Mouse (Mus musculus): ENCODE measurements around the gene Dip2c.

Gene Dip2c

DNA sequence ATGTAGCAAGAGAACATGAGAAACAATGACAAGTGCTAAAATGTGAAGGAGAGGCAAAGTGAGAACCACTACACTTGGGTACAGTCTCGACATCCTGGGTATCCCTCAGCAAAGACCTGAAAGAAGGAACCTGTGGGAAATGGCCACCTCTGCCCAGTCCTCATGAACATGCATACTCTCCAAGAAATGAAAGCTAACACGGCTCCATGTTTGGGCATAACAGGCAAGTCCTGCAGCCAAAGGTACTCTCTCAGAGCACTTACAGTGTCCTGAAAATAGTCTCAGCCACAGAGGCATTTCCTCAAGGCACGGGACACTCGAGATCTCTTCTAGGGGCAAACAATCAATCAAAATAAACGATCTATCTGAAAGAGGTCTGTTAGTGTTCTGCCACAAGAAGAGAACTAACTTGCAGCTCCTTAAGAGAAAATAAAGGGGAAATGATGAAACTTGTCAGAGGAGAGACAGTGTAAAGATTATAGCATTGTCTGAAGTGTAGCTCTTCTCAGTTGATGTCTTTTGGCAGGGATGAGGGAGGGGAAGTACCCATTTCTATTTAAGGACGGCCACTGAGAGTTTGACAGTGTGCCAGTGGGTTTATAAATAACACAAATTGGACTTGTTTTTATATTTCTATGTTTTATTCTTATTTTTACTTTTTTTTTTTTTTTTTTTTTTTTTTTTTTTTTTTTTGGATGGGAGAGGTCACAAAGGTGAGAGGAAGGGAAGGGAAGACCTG is 228.0 kb downstream of the Dip2c start:
- DNase-seq (ENCODE audit: low spot score in 2 of 2): no peak

DNA sequence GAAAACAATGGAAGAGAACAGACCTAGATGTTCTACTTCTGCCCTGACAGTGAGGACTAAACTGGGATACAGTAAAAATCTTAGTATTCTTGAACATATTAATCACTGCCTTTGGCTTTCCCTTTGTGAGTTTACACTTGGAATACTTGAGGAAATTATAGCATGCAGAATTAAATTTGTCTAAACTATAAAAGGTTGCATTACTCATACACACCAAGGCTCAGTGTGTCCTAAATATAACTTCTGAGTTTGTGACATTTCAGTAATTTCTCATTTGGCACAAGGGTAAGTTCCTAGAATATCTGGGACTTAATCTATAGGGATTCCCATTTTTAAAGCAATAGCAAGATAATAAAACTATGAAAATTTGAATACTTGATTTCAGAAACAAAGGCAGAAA is 262.2 kb downstream of the Dip2c start:
- DNase-seq (ENCODE audit: low spot score in 2 of 2): no peak

DNA sequence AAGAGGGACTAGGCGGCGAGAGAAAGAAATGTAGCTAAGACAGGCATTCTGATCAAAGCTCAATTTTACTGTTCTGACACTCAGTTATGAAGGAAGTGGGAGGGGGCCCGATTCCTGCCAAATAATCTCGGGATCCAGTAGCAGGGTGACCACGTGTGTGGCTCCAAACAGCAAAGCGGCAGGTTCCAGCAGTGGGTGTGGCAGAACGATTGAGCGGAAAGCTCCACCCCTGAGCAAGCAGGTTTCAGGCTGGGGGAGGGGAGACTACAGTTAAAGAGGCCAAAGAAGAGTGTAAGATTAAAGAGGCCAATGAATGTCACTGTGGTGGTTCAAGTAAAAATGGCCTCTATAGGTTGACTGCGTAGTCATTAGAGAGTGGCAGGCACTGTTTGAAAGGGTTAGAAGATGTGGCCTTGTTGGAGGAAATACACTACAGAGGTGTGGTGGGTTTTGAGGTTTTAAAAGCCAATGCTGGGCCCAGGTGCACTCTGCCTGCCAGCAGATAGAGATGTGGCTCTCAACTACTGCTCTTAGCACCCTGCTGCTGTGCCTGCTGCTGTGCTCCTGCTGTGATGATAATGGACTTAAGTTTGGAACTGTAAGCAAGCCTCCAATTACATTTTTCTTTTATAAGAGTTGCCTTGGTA is 271.5 kb downstream of the Dip2c start:
- no peak for DNase-seq (ENCODE audit: low spot score in 2 of 2)

DNA sequence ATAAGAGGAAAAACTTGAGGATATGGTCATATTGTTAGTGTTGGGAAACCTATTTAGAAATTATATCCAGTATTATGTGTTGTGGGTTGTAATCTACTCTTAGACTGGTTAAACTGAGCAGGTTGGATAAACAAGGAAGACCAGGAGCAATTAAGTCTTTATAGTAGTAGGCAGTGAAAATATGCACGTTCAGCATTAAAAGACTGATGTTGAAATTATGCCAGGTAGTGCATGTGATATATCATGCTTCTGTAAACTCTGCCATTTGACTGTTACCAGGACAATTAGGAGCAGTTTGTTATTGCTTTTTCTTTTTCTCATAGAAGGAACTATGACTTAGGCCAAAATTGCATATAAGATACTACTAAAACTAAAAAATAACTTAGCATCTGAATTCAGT is 285.8 kb downstream of the Dip2c start:
- no peak for DNase-seq (ENCODE audit: low spot score in 2 of 2)

DNA sequence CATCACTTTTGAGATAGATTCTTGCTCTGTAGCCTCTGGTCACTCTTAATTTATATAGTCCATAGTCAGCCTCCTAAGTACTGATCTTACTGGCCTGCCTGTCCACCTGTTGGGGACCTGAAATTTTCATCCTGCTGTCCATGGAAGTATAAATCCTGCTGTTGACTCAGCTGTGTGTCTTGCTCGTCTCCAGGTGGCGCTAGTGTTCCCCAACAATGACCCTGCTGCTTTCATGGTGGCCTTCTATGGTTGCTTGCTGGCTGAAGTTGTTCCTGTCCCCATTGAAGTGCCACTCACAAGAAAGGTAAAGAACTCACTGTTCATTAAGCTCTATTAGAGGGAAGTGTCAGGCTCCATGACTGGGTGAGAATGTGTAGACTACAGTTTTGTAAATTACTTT is 286.6 kb downstream of the Dip2c start:
- peak; percentile 26 to 52 for DNase-seq (ENCODE audit: low spot score in 2 of 2)

DNA sequence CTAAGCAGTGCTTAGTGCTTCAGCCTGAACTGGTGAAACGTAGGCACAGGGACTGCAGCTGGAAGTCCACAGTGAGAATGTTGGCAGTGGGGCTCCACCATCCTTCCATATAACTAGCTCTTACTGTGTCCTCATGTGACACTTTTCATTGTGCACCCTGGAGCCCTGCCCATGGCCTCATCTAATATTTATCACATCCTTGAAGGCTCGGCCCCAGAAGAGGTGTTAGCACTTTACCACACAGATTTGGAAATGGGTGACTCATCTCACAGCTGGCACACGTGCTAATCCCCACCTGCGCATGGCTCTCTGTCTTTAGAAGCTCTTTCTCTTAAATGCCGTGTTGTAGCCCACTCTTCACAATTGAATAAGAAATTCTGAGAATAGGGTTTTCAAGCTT is 292.5 kb downstream of the Dip2c start:
- DNase-seq (ENCODE audit: low spot score in 2 of 2): no peak

DNA sequence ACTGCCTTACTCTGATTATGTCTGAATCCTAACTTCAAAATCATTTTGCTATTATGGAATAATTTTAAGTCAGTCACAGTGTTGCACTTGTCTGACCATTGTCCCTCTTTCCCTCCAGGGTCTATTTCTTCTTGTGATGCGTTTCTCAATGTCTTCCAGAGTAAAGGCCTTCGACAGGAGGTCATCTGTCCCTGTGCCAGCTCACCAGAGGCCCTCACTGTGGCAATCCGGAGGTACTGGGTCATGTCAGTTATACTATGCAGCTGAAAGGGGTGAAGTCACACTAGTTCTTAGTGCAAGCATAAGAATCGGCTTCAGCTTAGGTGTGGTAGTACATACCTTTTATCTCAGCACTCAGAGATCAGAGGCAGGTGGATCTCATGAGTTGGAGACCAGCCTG is 300.4 kb downstream of the Dip2c start:
- DNase-seq (ENCODE audit: low spot score in 2 of 2): no peak

DNA sequence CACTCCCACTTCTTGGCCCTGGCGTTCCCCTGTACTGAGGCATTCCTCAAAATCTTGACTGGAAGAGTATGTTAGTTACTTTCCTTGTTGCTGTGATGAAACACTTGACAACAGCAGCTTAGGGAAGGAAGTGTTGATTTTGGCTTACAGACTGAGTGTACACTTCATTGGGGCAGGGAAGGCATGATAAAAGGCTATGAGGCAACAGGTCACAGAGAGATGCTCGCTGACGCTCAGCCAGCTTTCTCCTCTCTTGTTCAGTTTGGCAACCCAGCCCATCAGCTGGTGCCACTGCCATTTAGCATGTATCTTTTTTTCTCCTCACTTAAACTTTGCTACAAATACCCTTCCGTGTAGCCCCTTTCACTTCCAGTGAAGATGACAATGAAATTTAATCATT is 302.1 kb downstream of the Dip2c start:
- DNase-seq (ENCODE audit: low spot score in 2 of 2): no peak

DNA sequence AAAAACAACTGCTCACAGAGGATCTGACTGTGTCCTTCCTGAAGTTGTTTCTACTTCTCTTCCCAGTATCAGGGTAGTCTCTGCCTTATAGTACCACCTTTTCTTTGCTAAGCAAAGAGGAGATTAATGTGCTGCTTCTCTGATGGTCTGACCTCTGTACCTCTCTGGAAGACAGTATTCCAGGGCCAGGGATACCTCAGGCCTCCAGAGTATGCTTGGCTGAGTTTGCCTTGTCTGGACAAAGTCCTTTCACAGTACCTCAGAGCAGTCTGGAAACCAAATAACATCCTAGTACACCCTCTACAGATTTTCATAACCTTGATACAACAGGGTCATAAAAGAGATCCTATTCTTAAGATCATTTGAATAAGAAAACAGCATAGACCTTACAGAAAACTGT is 305.5 kb downstream of the Dip2c start:
- no peak for DNase-seq (ENCODE audit: low spot score in 2 of 2)

DNA sequence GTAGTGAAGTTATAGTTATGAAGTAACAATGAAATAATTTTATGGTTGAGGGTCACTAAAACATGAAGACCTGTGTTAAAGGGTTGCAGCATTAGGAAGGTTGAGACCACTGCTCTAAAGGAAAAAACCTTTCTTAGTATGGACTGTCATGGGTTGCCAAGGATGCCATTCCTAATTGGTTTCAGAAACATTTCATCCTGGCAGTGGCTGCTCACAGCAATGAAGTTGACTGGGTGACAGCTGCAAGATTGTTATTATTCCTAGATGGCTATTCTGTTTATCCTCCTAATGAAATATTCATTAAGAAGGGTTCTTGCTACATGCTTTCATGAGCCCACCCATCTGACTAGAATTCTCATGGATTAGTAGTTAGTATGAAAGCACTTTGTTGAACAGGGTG is 307.3 kb downstream of the Dip2c start:
- no peak for DNase-seq (ENCODE audit: low spot score in 2 of 2)

DNA sequence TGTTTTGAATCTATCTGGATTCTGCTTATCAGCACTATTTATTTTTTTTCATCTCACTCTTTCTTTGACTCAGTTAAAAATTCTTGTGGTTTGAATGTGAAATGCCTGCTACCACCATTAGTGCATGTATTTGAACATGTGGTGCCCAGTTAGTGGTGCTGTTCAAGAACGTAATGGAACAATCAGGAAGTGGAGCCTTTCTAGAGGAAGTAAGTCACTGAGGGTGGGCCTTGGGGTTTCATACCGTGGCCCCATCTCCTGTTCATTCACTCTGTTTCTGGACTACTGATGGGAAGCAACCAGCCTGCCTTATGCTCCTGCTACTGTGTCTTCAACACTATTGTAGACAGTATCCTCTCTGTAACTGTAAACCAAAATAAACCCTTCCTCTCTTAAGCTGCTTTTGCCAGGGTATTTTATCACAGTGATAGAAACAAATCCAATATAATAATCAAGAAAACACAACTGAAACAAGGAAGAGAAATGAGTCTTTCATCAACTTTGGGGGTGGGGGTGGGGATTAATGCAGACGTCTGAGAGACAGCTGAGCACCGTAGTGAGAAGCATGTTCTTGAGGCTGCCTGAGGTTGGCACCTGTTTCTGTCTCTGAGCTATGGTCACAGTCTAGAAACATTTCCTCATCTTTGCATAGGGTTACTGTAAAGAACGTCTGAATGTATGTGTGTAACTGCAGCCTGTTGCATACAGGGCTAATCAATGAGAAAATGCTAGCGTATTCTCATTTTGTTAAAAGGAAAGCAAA is 323.2 kb downstream of the Dip2c start:
- no peak for DNase-seq (ENCODE audit: low spot score in 2 of 2)

DNA sequence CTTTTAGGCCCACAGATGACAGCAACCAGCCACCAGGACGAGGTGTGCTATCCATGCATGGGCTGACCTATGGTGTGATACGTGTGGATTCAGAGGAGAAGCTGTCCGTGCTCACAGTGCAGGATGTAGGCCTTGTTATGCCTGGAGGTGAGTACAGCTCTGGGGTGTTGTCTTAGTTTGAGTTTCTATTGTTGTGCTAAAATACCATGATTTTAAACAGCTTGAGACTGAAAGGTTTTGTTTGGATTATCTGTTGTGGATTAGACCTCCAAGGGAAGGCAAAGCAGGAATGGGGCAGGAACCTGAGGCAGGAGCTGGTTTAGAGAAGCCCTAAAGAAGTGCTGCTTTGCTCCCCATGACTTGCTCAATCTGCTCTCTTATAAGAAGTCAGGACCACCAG is 325.0 kb downstream of the Dip2c start:
- no peak for DNase-seq (ENCODE audit: low spot score in 2 of 2)

DNA sequence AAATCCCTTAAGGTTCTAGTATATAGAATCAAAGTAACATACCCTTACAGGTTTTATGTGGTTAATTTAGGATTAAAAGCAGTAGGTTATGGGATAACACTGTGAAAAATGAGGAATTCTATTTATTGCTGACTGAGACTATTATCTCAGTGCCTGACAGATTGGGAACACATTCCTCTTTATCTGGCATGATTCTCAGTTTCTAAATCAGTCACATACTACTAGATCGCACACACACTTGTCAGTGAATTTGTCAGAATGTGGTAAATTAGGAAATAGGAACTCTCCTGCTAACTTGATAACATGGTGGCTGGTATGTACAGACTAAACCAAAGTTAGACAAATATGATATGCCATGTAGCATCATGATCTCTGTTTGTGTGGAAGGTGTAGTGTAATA is 334.9 kb downstream of the Dip2c start:
- no peak for DNase-seq (ENCODE audit: low spot score in 2 of 2)

DNA sequence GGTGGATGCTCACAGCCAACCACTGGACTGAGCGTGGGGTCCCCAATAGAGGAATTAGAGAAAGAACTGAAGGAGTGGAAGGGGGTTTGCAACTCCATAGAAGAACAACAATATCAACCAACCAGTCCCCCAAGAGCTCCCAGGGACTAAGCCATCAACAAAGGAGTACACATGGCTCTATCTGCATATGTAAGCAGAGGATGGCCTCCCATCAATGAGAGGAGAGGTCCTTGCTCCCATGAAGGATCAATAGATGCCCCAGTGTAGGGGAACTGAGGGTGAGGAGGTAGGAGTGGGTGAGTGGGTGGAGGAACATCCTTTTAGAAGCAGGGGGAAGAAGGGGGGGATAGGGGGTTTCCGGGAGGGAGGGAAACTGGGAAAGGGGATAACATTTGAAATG is 356.4 kb downstream of the Dip2c start:
- no peak for DNase-seq (ENCODE audit: low spot score in 2 of 2)

DNA sequence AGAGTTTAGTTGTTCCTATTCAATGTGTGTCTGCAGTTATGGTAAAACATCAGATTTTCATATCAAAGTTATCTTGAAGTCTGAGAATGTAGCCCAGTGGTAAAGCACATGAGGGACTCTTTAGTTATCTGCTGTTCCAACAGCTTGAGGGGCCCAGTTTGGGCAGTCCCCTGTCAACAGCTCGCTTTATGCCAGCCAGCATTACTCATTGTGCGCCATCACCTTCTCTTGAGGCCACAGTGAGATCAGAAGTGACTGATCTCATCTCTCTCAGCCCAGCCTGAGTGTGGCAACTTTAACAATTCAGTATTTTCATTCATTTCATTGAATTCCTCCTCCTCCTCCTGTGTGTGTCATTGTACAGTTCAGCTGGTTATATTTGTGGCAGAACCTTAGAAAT is 359.6 kb downstream of the Dip2c start:
- DNase-seq (ENCODE audit: low spot score in 2 of 2): no peak

DNA sequence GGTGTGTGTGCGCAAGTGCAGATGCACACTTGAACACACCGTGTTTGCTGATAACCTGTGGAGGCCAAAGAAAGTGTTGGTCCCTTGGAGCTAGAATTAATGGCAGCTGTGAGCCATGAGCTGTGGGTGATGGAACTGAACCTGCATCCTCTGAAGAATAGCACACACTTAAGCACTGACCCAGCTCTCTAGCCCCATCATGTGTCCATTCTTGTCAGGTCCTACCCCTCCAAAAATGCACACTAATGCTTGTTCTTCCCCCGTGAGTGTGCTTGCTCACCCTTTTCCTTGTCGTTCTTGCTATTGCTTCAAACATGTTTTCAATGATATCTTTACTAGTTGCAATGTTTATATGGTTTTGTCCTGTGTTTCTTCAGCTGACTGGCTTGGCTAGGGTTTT is 360.2 kb downstream of the Dip2c start:
- peak; percentile 3 to 12 for DNase-seq (ENCODE audit: low spot score in 2 of 2)

DNA sequence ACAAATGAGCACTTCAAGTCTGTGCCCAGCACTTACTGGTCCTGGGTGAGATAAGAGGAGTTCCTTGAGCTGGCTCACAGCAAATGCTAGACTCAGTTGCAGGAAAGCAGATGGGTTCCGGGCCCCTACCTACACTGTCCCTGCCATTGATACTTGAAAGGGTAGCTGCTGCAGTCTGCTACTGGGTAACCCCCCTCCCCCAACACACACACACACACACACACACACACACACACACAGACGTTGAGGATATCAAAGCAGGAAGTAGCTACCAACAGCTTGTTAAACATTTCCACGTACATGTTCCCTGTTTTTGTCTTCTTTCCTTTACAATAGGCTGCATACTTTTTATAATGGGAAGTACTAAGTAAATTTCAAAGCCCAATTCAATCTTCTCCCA is 361.6 kb downstream of the Dip2c start:
- DNase-seq (ENCODE audit: low spot score in 2 of 2): no peak

DNA sequence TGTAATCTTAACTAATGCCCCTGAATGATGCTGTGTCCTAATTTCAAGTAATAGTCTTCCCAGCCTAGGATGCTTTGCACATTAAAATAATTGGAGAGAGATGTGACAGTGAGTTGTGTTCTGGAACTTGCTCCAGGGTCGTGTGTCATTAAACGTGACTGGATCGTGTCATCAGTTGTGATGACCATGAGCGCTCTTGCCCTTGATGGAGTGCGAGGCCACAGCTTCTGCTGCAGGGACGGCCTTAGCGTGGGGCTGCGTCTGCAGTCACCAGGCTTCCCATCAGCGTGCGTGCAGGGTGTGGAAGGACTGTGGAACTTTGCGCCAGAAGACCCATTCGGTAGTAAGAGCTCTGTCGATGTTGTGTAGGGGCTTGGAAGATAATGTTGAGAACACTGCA is 372.4 kb downstream of the Dip2c start:
- DNase-seq (ENCODE audit: low spot score in 2 of 2): no peak

DNA sequence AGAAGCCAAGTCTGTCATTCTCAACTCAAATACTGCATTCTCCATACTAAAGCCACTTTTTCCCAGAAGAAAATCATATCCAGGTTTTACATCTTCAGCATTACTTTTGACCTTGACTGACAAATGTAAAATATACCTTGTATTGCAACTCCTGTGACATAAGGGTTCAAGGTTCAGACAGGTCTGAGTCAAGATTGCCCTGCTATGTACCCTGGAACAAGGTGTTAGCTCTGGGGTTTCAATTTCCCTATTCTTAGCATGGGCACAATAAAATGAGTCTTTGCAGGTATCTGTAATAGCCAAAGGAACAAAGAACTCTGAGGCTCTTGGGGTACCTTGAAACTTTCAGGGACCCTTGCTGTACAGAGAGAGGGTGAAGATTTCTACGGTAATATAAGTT is 373.6 kb downstream of the Dip2c start:
- DNase-seq (ENCODE audit: low spot score in 2 of 2): no peak

DNA sequence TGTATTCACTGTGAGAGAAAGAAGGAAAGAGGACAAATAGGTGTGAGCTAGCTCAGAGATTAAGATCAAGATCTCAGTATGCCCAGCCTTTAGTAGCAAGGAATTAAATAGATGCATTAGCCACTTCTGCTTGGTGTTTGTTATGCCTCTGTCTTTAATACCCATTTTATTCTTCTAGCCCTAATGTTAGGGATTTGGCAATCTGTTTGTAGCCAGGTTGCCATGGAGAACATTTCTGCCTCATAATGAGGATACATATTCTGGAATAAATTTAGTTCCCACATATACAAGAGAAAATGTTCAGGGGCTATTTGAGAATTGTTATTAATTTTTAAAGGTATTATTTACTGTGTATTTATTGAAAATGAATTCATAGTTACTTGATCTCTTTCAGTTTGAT is 374.3 kb downstream of the Dip2c start:
- no peak for DNase-seq (ENCODE audit: low spot score in 2 of 2)

DNA sequence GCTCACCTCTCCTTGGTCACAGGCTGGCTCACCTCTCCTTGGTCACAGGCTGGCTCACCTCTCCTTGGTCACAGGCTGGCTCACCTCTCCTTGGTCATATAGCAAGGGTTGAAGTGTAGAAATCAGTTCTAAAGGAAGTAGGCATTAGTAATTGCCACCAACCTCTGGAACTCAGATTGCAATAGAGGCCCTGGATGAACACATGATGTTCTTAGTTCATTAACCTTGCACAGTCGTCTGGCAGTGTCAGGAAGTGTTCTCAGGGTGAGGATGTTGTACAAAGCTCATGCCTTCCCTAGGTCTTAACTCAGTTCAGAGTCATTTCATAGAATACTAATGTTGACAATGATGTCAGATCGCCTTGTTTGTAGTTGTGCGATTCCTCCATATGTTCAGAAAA is 376.7 kb downstream of the Dip2c start:
- DNase-seq (ENCODE audit: low spot score in 2 of 2): no peak

DNA sequence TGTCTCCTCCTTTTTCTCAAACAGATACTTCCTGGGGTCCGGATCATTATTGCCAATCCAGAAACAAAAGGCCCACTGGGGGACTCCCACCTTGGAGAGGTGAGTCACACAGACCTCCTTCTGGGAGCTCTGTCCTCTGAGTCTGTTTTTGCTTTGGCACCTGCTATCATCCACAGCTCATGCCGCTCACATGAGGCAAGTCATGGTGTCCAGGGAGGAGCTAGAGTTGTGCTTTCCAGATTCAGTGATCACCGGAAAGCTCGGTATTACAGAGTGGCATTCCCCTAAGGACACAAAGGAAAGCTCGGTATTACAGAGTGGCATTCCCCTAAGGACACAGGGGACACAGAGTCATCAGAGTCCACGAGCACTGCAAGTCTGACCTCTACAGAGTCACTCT is 380.3 kb downstream of the Dip2c start:
- no peak for DNase-seq (ENCODE audit: low spot score in 2 of 2)

DNA sequence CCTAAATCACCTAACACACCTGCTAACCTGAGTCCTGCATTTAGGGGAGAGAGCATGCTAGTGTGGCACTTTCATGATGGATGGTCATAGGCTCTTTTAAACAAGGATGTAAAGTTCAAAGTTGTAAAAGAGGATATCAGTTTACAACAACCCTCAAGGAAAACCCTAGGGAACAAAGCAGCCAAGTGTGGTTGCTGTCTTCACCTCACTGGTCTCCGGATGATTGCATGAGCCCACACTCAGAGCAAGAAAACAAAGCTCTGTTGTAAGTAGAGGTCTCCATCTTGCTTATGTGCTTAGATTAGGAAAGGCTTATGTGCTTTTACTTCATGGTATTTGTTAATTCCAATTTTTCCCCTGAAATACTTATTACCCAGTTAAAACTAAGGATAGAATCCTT is 384.4 kb downstream of the Dip2c start:
- DNase-seq (ENCODE audit: low spot score in 2 of 2): no peak
